Mouse (Mus musculus) liver (tissue): ENCODE measurements around the gene Ppp5c.

Source experiments
- DNase-seq: peaks from one replicate; pipeline ENCODE4 v3.0.0-alpha.2; 2020; ENCODE audit warnings: mixed read lengths

Gene Ppp5c

GRCm38 (mm10) chr7:17050933-17051594, 23.3 kb upstream of the Ppp5c start:
- peak; percentile 79 for DNase-seq

- no peak for DNase-seq
Measured at GRCm38 (mm10) chr7:17050491-17050890, 22.8 kb upstream of the Ppp5c start.

- no peak for DNase-seq
Measured at GRCm38 (mm10) chr7:17048431-17049190, 20.9 kb upstream of the Ppp5c start.

- no peak for DNase-seq
Measured at GRCm38 (mm10) chr7:17047041-17047682, 19.4 kb upstream of the Ppp5c start.

GRCm38 (mm10) chr7:17045743-17046142, 18.0 kb upstream of the Ppp5c start:
- DNase-seq, result no peak

- DNase-seq, result no peak
Measured at GRCm38 (mm10) chr7:17039373-17039772, 11.6 kb upstream of the Ppp5c start.

- DNase-seq, result no peak
Measured at GRCm38 (mm10) chr7:17038018-17038695, 10.4 kb upstream of the Ppp5c start.

- DNase-seq, result no peak
Measured at GRCm38 (mm10) chr7:17030239-17030638, 2.5 kb upstream of the Ppp5c start.

- no peak for DNase-seq
Measured at GRCm38 (mm10) chr7:17028923-17029322, 1.2 kb upstream of the Ppp5c start.

GRCm38 (mm10) chr7:17026710-17027587, 775 bp downstream of the Ppp5c start:
- DNase-seq, result peak; percentile 81

- DNase-seq, result no peak
Measured at GRCm38 (mm10) chr7:17025896-17026622, 1.7 kb downstream of the Ppp5c start.

GRCm38 (mm10) chr7:17025505-17025894, 2.2 kb downstream of the Ppp5c start:
- no peak for DNase-seq

GRCm38 (mm10) chr7:17024814-17025504, 2.8 kb downstream of the Ppp5c start:
- DNase-seq, result no peak

- no peak for DNase-seq
Measured at GRCm38 (mm10) chr7:17024141-17024540, 3.6 kb downstream of the Ppp5c start.

GRCm38 (mm10) chr7:17023701-17024100, 4.0 kb downstream of the Ppp5c start:
- DNase-seq, result no peak

- DNase-seq, result no peak
Measured at GRCm38 (mm10) chr7:17022176-17022575, 5.5 kb downstream of the Ppp5c start.

- DNase-seq, result no peak
Measured at GRCm38 (mm10) chr7:17019426-17020166, 8.1 kb downstream of the Ppp5c start.

GRCm38 (mm10) chr7:17017921-17018320, 9.8 kb downstream of the Ppp5c start:
- no peak for DNase-seq

- peak; percentile 48 for DNase-seq
Measured at GRCm38 (mm10) chr7:17017036-17017435, 10.7 kb downstream of the Ppp5c start.

GRCm38 (mm10) chr7:17015381-17015780, 12.3 kb downstream of the Ppp5c start:
- DNase-seq, result no peak
